Mouse (Mus musculus) megakaryocyte, embryonic 14.5 days (primary cell): ENCODE data around the gene Gab2. TPM values are rescaled to one million over a fixed set of nuclear protein-coding genes. Genes with fewer than 3 reads are reported as not detected.

Source experiments
- H3K27me3 ChIP-seq: replicated peaks from 2 replicates; pipeline ENCODE3; 2012; ENCODE audit warnings: inconsistent platforms
- H3K36me3 ChIP-seq: replicated peaks from 2 replicates; pipeline ENCODE3; 2012; ENCODE audit warnings: low read length, inconsistent platforms, mixed read lengths
- H3K4me1 ChIP-seq: 2 replicates; pipeline ENCODE4 v1.6.1; 2012; ENCODE audit warnings: inconsistent platforms
- H3K4me3 ChIP-seq: replicated peaks from 2 replicates; pipeline ENCODE3; 2012; ENCODE audit warnings: moderate library complexity, mild to moderate bottlenecking, inconsistent platforms
- H3K9me3 ChIP-seq: 2 replicates; pipeline ENCODE4 v1.6.1; 2012; ENCODE audit warnings: inconsistent platforms
- FLI1 ChIP-seq: IDR thresholded peaks from 2 replicates; pipeline ENCODE4 v1.6.1; 2012; ENCODE audit warnings: low read length, inconsistent platforms, mixed read lengths
- GATA1 ChIP-seq: IDR thresholded peaks from 3 replicates; pipeline ENCODE4 v1.6.1; 2012; ENCODE audit warnings: mixed read lengths, low read length, inconsistent platforms, borderline replicate concordance
- polyA plus RNA-seq: library from polyadenylated mRNA; stranded (reverse); fragments of >175 nt; gene quantifications from 2 replicates; pipeline ENCODE4 v1.2.3, GENCODE M21; 2012; ENCODE audit warnings: low replicate concordance; ENCODE audit not compliant: insufficient read depth

Gab2 gene
- polyA plus RNA-seq, 1 experiment = 2.2 TPM

- Histone ChIP-seq H3K27me3 (no peaks in the 10 kb centered on the region), H3K4me1 (peaks cover 35% of the 10 kb centered on the region), H3K36me3 (peaks cover 21% of the 10 kb centered on the region), H3K4me3 (no peak overlapping the region), H3K9me3 (no peaks in the 10 kb centered on the region)
- TF ChIP-seq GATA1 = no peak
Observed at GRCm38 (mm10) chr7:97247661-97248060, 166.3 kb downstream of the Gab2 start.

- Histone ChIP-seq H3K4me3 (no peak overlapping the region), H3K9me3 (no peaks in the 10 kb centered on the region), H3K4me1 (peaks cover 35% of the 10 kb centered on the region), H3K27me3 (no peaks in the 10 kb centered on the region), H3K36me3 (peaks cover 16% of the 10 kb centered on the region)
- TF ChIP-seq GATA1 (no peak), FLI1 (no peak)
Observed at GRCm38 (mm10) chr7:97248136-97248535, 166.8 kb downstream of the Gab2 start.

GRCm38 (mm10) chr7:97251638-97252037, 170.3 kb downstream of the Gab2 start:
- no peak for TF ChIP-seq FLI1
- TF ChIP-seq GATA1 = no peak
- no peak overlapping the region for H3K4me3 ChIP-seq
- peaks cover 18% of the 10 kb centered on the region for H3K4me1 ChIP-seq
- H3K36me3 ChIP-seq = peaks cover 10% of the 10 kb centered on the region
- H3K27me3 ChIP-seq = no peaks in the 10 kb centered on the region
- no peaks in the 10 kb centered on the region for H3K9me3 ChIP-seq

- no peak for TF ChIP-seq GATA1
- TF ChIP-seq FLI1 = no peak
- no peaks in the 10 kb centered on the region for H3K9me3 ChIP-seq
- no peak overlapping the region for H3K4me3 ChIP-seq
- no peaks in the 10 kb centered on the region for H3K27me3 ChIP-seq
- peaks cover 19% of the 10 kb centered on the region for H3K4me1 ChIP-seq
- peaks cover 23% of the 10 kb centered on the region for H3K36me3 ChIP-seq
Observed at GRCm38 (mm10) chr7:97262541-97262940, 181.2 kb downstream of the Gab2 start.

- no peaks in the 10 kb centered on the region for H3K27me3 ChIP-seq
- TF ChIP-seq GATA1 (no peak), FLI1 (no peak)
- H3K36me3 ChIP-seq = peaks cover 28% of the 10 kb centered on the region
- peaks cover 47% of the 10 kb centered on the region for H3K4me1 ChIP-seq
- H3K9me3 ChIP-seq = no peaks in the 10 kb centered on the region
- H3K4me3 ChIP-seq = peak overlapping the region; percentile 50
Observed at GRCm38 (mm10) chr7:97270367-97270766, 189.0 kb downstream of the Gab2 start.

- H3K4me1 ChIP-seq = peaks cover 46% of the 10 kb centered on the region
- no peaks in the 10 kb centered on the region for H3K27me3 ChIP-seq
- H3K4me3 ChIP-seq = no peak overlapping the region
- no peaks in the 10 kb centered on the region for H3K9me3 ChIP-seq
- no peak for TF ChIP-seq GATA1
- TF ChIP-seq FLI1 = no peak
- H3K36me3 ChIP-seq = peaks cover 27% of the 10 kb centered on the region
Observed at GRCm38 (mm10) chr7:97271068-97271467, 189.7 kb downstream of the Gab2 start.

- TF ChIP-seq FLI1 = no peak
- TF ChIP-seq GATA1 = no peak
- peaks cover 46% of the 10 kb centered on the region for H3K36me3 ChIP-seq
- no peaks in the 10 kb centered on the region for H3K9me3 ChIP-seq
Observed at GRCm38 (mm10) chr7:97296986-97297385, 215.6 kb downstream of the Gab2 start.

GRCm38 (mm10) chr7:97297466-97297865, 216.1 kb downstream of the Gab2 start:
- peaks cover 17% of the 10 kb centered on the region for H3K4me1 ChIP-seq
- peaks cover 51% of the 10 kb centered on the region for H3K36me3 ChIP-seq
- no peaks in the 10 kb centered on the region for H3K27me3 ChIP-seq
- H3K4me3 ChIP-seq = no peak overlapping the region
- no peaks in the 10 kb centered on the region for H3K9me3 ChIP-seq
- TF ChIP-seq FLI1 = no peak
- no peak for TF ChIP-seq GATA1

More at GRCm38 (mm10) chr7:97296986-97297385, 215.6 kb downstream of the Gab2 start:
- H3K4me1 ChIP-seq = peaks cover 13% of the 10 kb centered on the region
- H3K4me3 ChIP-seq = no peak overlapping the region
- no peaks in the 10 kb centered on the region for H3K27me3 ChIP-seq

GRCm38 (mm10) chr7:97298279-97298678, 216.9 kb downstream of the Gab2 start:
- Histone ChIP-seq H3K4me1 (peaks cover 18% of the 10 kb centered on the region), H3K4me3 (no peak overlapping the region), H3K27me3 (no peaks in the 10 kb centered on the region), H3K36me3 (peaks cover 59% of the 10 kb centered on the region), H3K9me3 (no peaks in the 10 kb centered on the region)
- TF ChIP-seq GATA1 (no peak), FLI1 (no peak)

GRCm38 (mm10) chr7:97298943-97299342, 217.6 kb downstream of the Gab2 start:
- Histone ChIP-seq H3K27me3 (no peaks in the 10 kb centered on the region), H3K9me3 (no peaks in the 10 kb centered on the region), H3K36me3 (peaks cover 65% of the 10 kb centered on the region), H3K4me1 (peaks cover 18% of the 10 kb centered on the region), H3K4me3 (no peak overlapping the region)
- TF ChIP-seq FLI1 = no peak
- TF ChIP-seq GATA1 = no peak

GRCm38 (mm10) chr7:97300914-97301313, 219.5 kb downstream of the Gab2 start:
- no peak for TF ChIP-seq FLI1
- no peak for TF ChIP-seq GATA1
- Histone ChIP-seq H3K27me3 (no peaks in the 10 kb centered on the region), H3K9me3 (no peaks in the 10 kb centered on the region), H3K4me1 (peaks cover 29% of the 10 kb centered on the region), H3K4me3 (no peak overlapping the region), H3K36me3 (peaks cover 81% of the 10 kb centered on the region)
